Mouse (Mus musculus) MEL (cell line): ENCODE measurements around the gene Pyroxd2. TPM values are rescaled to one million over a fixed set of nuclear protein-coding genes. Genes with fewer than 3 reads are reported as not detected.

Experiments
- DNase-seq: peaks from one replicate; pipeline ENCODE4 v3.0.0; 2011; ENCODE audit warnings: low read depth, low spot score
- H3K27ac ChIP-seq: 2 replicates; pipeline ENCODE4 v1.5.1; 2012; ENCODE audit warnings: low read depth, mild to moderate bottlenecking, control low read depth, low read length, moderate library complexity; ENCODE audit not compliant: control insufficient read depth
- H3K27me3 ChIP-seq, 2 experiments: fragments of 150-350 bp in 1 of 2; sonication (generic) in 1 of 2; 2 replicates each; pipeline ENCODE4 v1.6.1; 2012; ENCODE audit warnings: low read length in 2 of 2, mild to moderate bottlenecking in 2 of 2, improper control_type of control experiment in 1 of 2, moderate library complexity in 1 of 2; ENCODE audit not compliant: insufficient read depth in 2 of 2, control insufficient read depth in 1 of 2
- H3K36me3 ChIP-seq, 2 experiments: 2 replicates each; pipeline ENCODE4 v1.6.1; 2012 to 2014; ENCODE audit warnings: low read length in 2 of 2, improper control_type of control experiment in 1 of 2, inconsistent platforms in 1 of 2, mild to moderate bottlenecking in 1 of 2; ENCODE audit not compliant: insufficient read depth in 2 of 2, control insufficient read depth in 1 of 2
- H3K4me1 ChIP-seq, 2 experiments: fragments of 150-350 bp in 1 of 2; sonication (generic) in 1 of 2; 2 replicates each; pipeline ENCODE4 v1.6.1; 2012; ENCODE audit warnings: low read length in 2 of 2, improper control_type of control experiment in 1 of 2, mild to moderate bottlenecking in 1 of 2; ENCODE audit not compliant: insufficient read depth in 2 of 2, control insufficient read depth in 1 of 2
- H3K4me3 ChIP-seq, 2 experiments: fragments of 150-350 bp in 1 of 2; sonication (generic) in 1 of 2; 2 replicates each; pipeline ENCODE4 v1.5.1; 2012; ENCODE audit warnings: low read depth in 2 of 2, low read length in 2 of 2, mild to moderate bottlenecking in 2 of 2, moderate library complexity in 2 of 2, control low read depth in 1 of 2, improper control_type of control experiment in 1 of 2; ENCODE audit not compliant: control insufficient read depth in 1 of 2, insufficient read depth in 1 of 2
- H3K79me2 ChIP-seq: 2 replicates; pipeline ENCODE4 v1.6.1; 2012; ENCODE audit warnings: mild to moderate bottlenecking, low read length, moderate library complexity; ENCODE audit not compliant: control insufficient read depth, poor library complexity, insufficient read depth
- H3K9ac ChIP-seq: 2 replicates; pipeline ENCODE4 v1.6.1; 2012; ENCODE audit warnings: low read depth, mild to moderate bottlenecking, control low read depth, low read length, moderate library complexity; ENCODE audit not compliant: control insufficient read depth, poor library complexity, severe bottlenecking
- H3K9me3 ChIP-seq: fragments of 150-350 bp; sonication (generic); replicated peaks from 2 replicates; pipeline ENCODE4 v1.6.1; 2012; ENCODE audit warnings: mild to moderate bottlenecking, low read length, improper control_type of control experiment, moderate library complexity; ENCODE audit not compliant: insufficient read depth
- BHLHE40 ChIP-seq: IDR thresholded peaks from 2 replicates; pipeline ENCODE4 v1.6.1; 2012; ENCODE audit warnings: low read depth, mild to moderate bottlenecking, inconsistent platforms, low read length, improper control_type of control experiment, borderline replicate concordance
- CHD2 ChIP-seq: IDR thresholded peaks from 2 replicates; pipeline ENCODE4 v1.6.1; 2011; ENCODE audit warnings: low read length, improper control_type of control experiment
- CTCF ChIP-seq, 3 experiments: IDR thresholded peaks in 2 of 3; conservative IDR thresholded peaks in 1 of 3; 2 replicates each; pipeline ENCODE4 v1.5.1; 2011 to 2012; ENCODE audit warnings: low read length in 3 of 3, low read depth in 2 of 3, mild to moderate bottlenecking in 2 of 3, improper control_type of control experiment in 1 of 3, inconsistent platforms in 1 of 3, mixed read lengths in 1 of 3, moderate library complexity in 1 of 3; ENCODE audit not compliant: control insufficient read depth in 1 of 3, insufficient read depth in 1 of 3, poor library complexity in 1 of 3, severe bottlenecking in 1 of 3
- E2F4 ChIP-seq: IDR thresholded peaks from 2 replicates; pipeline ENCODE4 v1.6.1; 2011; ENCODE audit warnings: low read depth, low read length, improper control_type of control experiment, borderline replicate concordance
- ELF1 ChIP-seq: IDR thresholded peaks from 2 replicates; pipeline ENCODE4 v1.6.1; 2014; ENCODE audit warnings: low read depth, mild to moderate bottlenecking, inconsistent platforms, low read length, improper control_type of control experiment, moderate library complexity
- EP300 ChIP-seq, 2 experiments: IDR thresholded peaks; 2 replicates each; pipeline ENCODE4 v1.6.1; 2011; ENCODE audit warnings: improper control_type of control experiment in 2 of 2, low read length in 2 of 2, low read depth in 1 of 2, mild to moderate bottlenecking in 1 of 2
- ETS1 ChIP-seq: IDR thresholded peaks from 2 replicates; pipeline ENCODE4 v1.6.1; 2012; ENCODE audit warnings: low read depth, mild to moderate bottlenecking, inconsistent platforms, low read length, improper control_type of control experiment, moderate library complexity
- GABPA ChIP-seq: IDR thresholded peaks from 2 replicates; pipeline ENCODE4 v1.6.1; 2012; ENCODE audit warnings: low read depth, mild to moderate bottlenecking, inconsistent platforms, low read length, improper control_type of control experiment, moderate library complexity
- GATA1 ChIP-seq: IDR thresholded peaks from 2 replicates; pipeline ENCODE4 v1.6.1; 2011; ENCODE audit warnings: low read depth, low read length, improper control_type of control experiment
- HCFC1 ChIP-seq: IDR thresholded peaks from 2 replicates; pipeline ENCODE4 v1.6.1; 2012; ENCODE audit warnings: low read depth, mild to moderate bottlenecking, inconsistent platforms, low read length, improper control_type of control experiment, moderate library complexity
- JUND ChIP-seq: IDR thresholded peaks from 2 replicates; pipeline ENCODE4 v1.6.1; 2011; ENCODE audit warnings: low read depth, mild to moderate bottlenecking, improper control_type of control experiment, low read length
- KAT2A ChIP-seq: conservative IDR thresholded peaks from 2 replicates; pipeline ENCODE4 v1.6.1; 2012; ENCODE audit warnings: low read depth, low read length, improper control_type of control experiment, inconsistent platforms
- MAFK ChIP-seq: IDR thresholded peaks from 2 replicates; pipeline ENCODE4 v1.6.1; 2011; ENCODE audit warnings: low read depth, mild to moderate bottlenecking, low read length, improper control_type of control experiment, borderline replicate concordance
- MAX ChIP-seq: IDR thresholded peaks from 2 replicates; pipeline ENCODE4 v1.6.1; 2011; ENCODE audit warnings: low read length, improper control_type of control experiment
- MAZ ChIP-seq: IDR thresholded peaks from 2 replicates; pipeline ENCODE4 v1.6.1; 2012; ENCODE audit warnings: low read depth, mild to moderate bottlenecking, inconsistent platforms, low read length, improper control_type of control experiment
- MEF2A ChIP-seq: IDR thresholded peaks from 2 replicates; pipeline ENCODE4 v1.6.1; 2014; ENCODE audit warnings: low read depth, mild to moderate bottlenecking, inconsistent platforms, low read length, improper control_type of control experiment; ENCODE audit not compliant: poor library complexity, insufficient replicate concordance, severe bottlenecking; ENCODE audit errors: extremely low read depth
- MXI1 ChIP-seq: IDR thresholded peaks from 2 replicates; pipeline ENCODE4 v1.6.1; 2011; ENCODE audit warnings: mild to moderate bottlenecking, low read depth, low read length, improper control_type of control experiment
- MYB ChIP-seq: IDR thresholded peaks from 2 replicates; pipeline ENCODE4 v1.6.1; 2011; ENCODE audit warnings: mild to moderate bottlenecking, low read depth, low read length, improper control_type of control experiment
- MYC ChIP-seq: IDR thresholded peaks from 2 replicates; pipeline ENCODE4 v1.6.1; 2011; ENCODE audit warnings: low read depth, mild to moderate bottlenecking, low read length, improper control_type of control experiment, moderate library complexity
- NELFE ChIP-seq: IDR thresholded peaks from 2 replicates; pipeline ENCODE4 v1.6.1; 2011; ENCODE audit warnings: low read depth, low read length, improper control_type of control experiment
- NRF1 ChIP-seq: IDR thresholded peaks from 2 replicates; pipeline ENCODE4 v1.6.1; 2014; ENCODE audit warnings: low read depth, mild to moderate bottlenecking, inconsistent platforms, low read length, improper control_type of control experiment, moderate library complexity; ENCODE audit not compliant: poor library complexity, insufficient read depth, severe bottlenecking
- POLR2AphosphoS2 ChIP-seq: IDR thresholded peaks from 2 replicates; pipeline ENCODE4 v1.6.1; 2011; ENCODE audit warnings: low read length, improper control_type of control experiment
- POLR2AphosphoS5 ChIP-seq: IDR thresholded peaks from 2 replicates; pipeline ENCODE4 v1.6.1; 2012; ENCODE audit warnings: low read depth, borderline replicate concordance, mild to moderate bottlenecking, inconsistent platforms, low read length, moderate library complexity, mixed read lengths
- RAD21 ChIP-seq: IDR thresholded peaks from 2 replicates; pipeline ENCODE4 v1.6.1; 2011; ENCODE audit warnings: mild to moderate bottlenecking, low read depth, low read length, improper control_type of control experiment
- RCOR1 ChIP-seq: IDR thresholded peaks from 2 replicates; pipeline ENCODE4 v1.6.1; 2012; ENCODE audit warnings: low read depth, mild to moderate bottlenecking, inconsistent platforms, low read length, improper control_type of control experiment
- SIN3A ChIP-seq: IDR thresholded peaks from 2 replicates; pipeline ENCODE4 v1.6.1; 2012; ENCODE audit warnings: low read length, improper control_type of control experiment, inconsistent platforms
- SMC3 ChIP-seq: IDR thresholded peaks from 2 replicates; pipeline ENCODE4 v1.6.1; 2011; ENCODE audit warnings: low read depth, low read length, improper control_type of control experiment
- TAL1 ChIP-seq: IDR thresholded peaks from 2 replicates; pipeline ENCODE4 v1.6.1; 2012; ENCODE audit warnings: mild to moderate bottlenecking, inconsistent platforms, low read length, moderate library complexity, mixed read lengths
- TBP ChIP-seq: IDR thresholded peaks from 2 replicates; pipeline ENCODE4 v1.8.0; 2011; ENCODE audit warnings: low read depth, low read length, improper control_type of control experiment
- TCF12 ChIP-seq: IDR thresholded peaks from 2 replicates; pipeline ENCODE4 v1.6.1; 2014; ENCODE audit warnings: low read depth, mild to moderate bottlenecking, inconsistent platforms, low read length, improper control_type of control experiment, moderate library complexity
- UBTF ChIP-seq: IDR thresholded peaks from 2 replicates; pipeline ENCODE4 v1.6.1; 2012; ENCODE audit warnings: low read depth, mild to moderate bottlenecking, inconsistent platforms, low read length, improper control_type of control experiment, moderate library complexity, borderline replicate concordance; ENCODE audit not compliant: insufficient read depth
- USF1 ChIP-seq: IDR thresholded peaks from 2 replicates; pipeline ENCODE4 v1.6.1; 2014; ENCODE audit warnings: low read depth, mild to moderate bottlenecking, inconsistent platforms, low read length, improper control_type of control experiment, moderate library complexity
- USF2 ChIP-seq, 2 experiments: IDR thresholded peaks; 2 replicates each; pipeline ENCODE4 v1.6.1; 2011 to 2012; ENCODE audit warnings: improper control_type of control experiment in 2 of 2, low read length in 2 of 2, borderline replicate concordance in 1 of 2, inconsistent platforms in 1 of 2, low read depth in 1 of 2, mild to moderate bottlenecking in 1 of 2; ENCODE audit not compliant: insufficient read depth in 1 of 2
- ZC3H11A ChIP-seq: IDR thresholded peaks from 2 replicates; pipeline ENCODE4 v1.6.1; 2012; ENCODE audit warnings: low read depth, mild to moderate bottlenecking, inconsistent platforms, low read length, improper control_type of control experiment
- ZKSCAN1 ChIP-seq: IDR thresholded peaks from 2 replicates; pipeline ENCODE4 v1.6.1; 2012; ENCODE audit warnings: low read depth, mild to moderate bottlenecking, inconsistent platforms, low read length, improper control_type of control experiment, moderate library complexity
- ZMIZ1 ChIP-seq: IDR thresholded peaks from 2 replicates; pipeline ENCODE4 v1.6.1; 2012; ENCODE audit warnings: low read depth, mild to moderate bottlenecking, inconsistent platforms, low read length, improper control_type of control experiment, moderate library complexity
- ZNF384 ChIP-seq: IDR thresholded peaks from 2 replicates; pipeline ENCODE4 v1.6.1; 2012; ENCODE audit warnings: low read depth, mild to moderate bottlenecking, inconsistent platforms, low read length, improper control_type of control experiment
- polyA plus RNA-seq, 2 experiments: library from polyadenylated mRNA; stranded (reverse) in 1 of 2; unstranded in 1 of 2; fragments of >175 nt in 1 of 2; fragments of >200 nt in 1 of 2; gene quantifications; 2 replicates each; pipeline versions ENCODE4 v1.2.1 to v1.2.4; 2012; ENCODE audit warnings: low replicate concordance in 2 of 2, low read depth in 1 of 2; ENCODE audit not compliant: insufficient read length in 2 of 2, insufficient read depth in 1 of 2, missing spikeins in 1 of 2
- total RNA-seq: library from RNA; depleted of rRNA; stranded (reverse); fragments of 300-350 nt; gene quantifications from 2 replicates; pipeline ENCODE4 v1.2.3, GENCODE M21; 2012

Pyroxd2 gene
- total and polyA plus RNA-seq, 3 experiments, result 4.1 to 17.0 TPM; not detected in 1

- peaks cover 20 to 50% of the 10 kb centered on the region in 2 experiments for H3K4me1 ChIP-seq
- H3K9ac ChIP-seq, result peak overlapping the region; percentile 60
- peak; percentile 95 for DNase-seq
- no peaks in the 10 kb centered on the region for H3K27me3 ChIP-seq
- H3K36me3 ChIP-seq, result peaks cover 0 to 35% of the 10 kb centered on the region in 2 experiments; a peak in 2 of 4 replicates
- peak overlapping the region; percentile 30 to 50 for H3K4me3 ChIP-seq
- H3K27ac ChIP-seq, result peak overlapping the region; percentile 78
- H3K9me3 ChIP-seq, result no peaks in the 10 kb centered on the region
- no peaks in the 10 kb centered on the region for H3K79me2 ChIP-seq
- TF ChIP-seq TAL1, result peak; percentile 70
- no peak for TF ChIP-seq MEF2A
- TF ChIP-seq NRF1, result no peak
- TF ChIP-seq GATA1, result peak; percentile 76
- TF ChIP-seq SIN3A, result peak; percentile 70
- no peak for TF ChIP-seq E2F4
- peak; percentile 90 for TF ChIP-seq RAD21
- TF ChIP-seq USF1, result no peak
- no peak for TF ChIP-seq UBTF
- TF ChIP-seq BHLHE40, result peak; percentile 85; the same call in 1 of the 2 replicates
- no peak for TF ChIP-seq TBP
- TF ChIP-seq ZC3H11A, result peak; percentile 70
- TF ChIP-seq ZNF384, result no peak
- TF ChIP-seq SMC3, result peak; percentile 82
- TF ChIP-seq MAFK, result no peak
- TF ChIP-seq POLR2AphosphoS2, result no peak
- TF ChIP-seq MYC, result peak; percentile 49
- TF ChIP-seq KAT2A, result no peak
- TF ChIP-seq TCF12, result peak; percentile 72
- no peak for TF ChIP-seq GABPA
- TF ChIP-seq MAX, result no peak; the same call in none of the 2 replicates
- no peak; the same call in 1 of the 2 replicates for TF ChIP-seq NELFE
- TF ChIP-seq JUND, result no peak
- TF ChIP-seq EP300 (IDR thresholded peaks at IDR 0.05; ENCODE audit: low read depth in 1 of 2, low read length in 2 of 2), result peak; percentile 79 to 83
- TF ChIP-seq POLR2AphosphoS5, result no peak
- TF ChIP-seq HCFC1, result no peak
- TF ChIP-seq ELF1, result peak; percentile 68
- peak; percentile 63 to 91 (median 83) for TF ChIP-seq CTCF (IDR thresholded peaks at IDR 0.05 in 2 of 3, conservative IDR thresholded peaks at IDR 0.05 in 1 of 3; ENCODE audit: control insufficient read depth in 1 of 3, insufficient read depth in 1 of 3, low read depth in 2 of 3, low read length in 3 of 3, poor library complexity in 1 of 3, severe bottlenecking in 1 of 3)
- TF ChIP-seq ZMIZ1, result 0 out of 2 replicates have a peak, but pooled peaks have one; percentile 29
- TF ChIP-seq USF2 (IDR thresholded peaks at IDR 0.05; ENCODE audit: borderline replicate concordance in 1 of 2, insufficient read depth in 1 of 2, low read depth in 1 of 2, low read length in 2 of 2), result no peak
- no peak for TF ChIP-seq CHD2
- TF ChIP-seq ZKSCAN1, result no peak
- TF ChIP-seq MXI1, result peak; percentile 69
- 0 out of 2 replicates have a peak, but pooled peaks have one; percentile 26 for TF ChIP-seq MYB
- no peak for TF ChIP-seq RCOR1
- peak; percentile 59; the same call in 1 of the 2 replicates for TF ChIP-seq ETS1
- TF ChIP-seq MAZ, result no peak
Observed at GRCm38 (mm10) chr19:42744162-42744586, 8.4 kb downstream of the Pyroxd2 start.
